Mouse (Mus musculus) mature B cell (primary cell): ENCODE data around the gene Tmem51.

Source experiments
- in situ Hi-C: fragments of 300-500 bp; cut with MboI; formaldehyde crosslinking; loops from 2 replicates; pipeline ENCODE4 v1.14.3; 2019

Gene Tmem51

DNA sequence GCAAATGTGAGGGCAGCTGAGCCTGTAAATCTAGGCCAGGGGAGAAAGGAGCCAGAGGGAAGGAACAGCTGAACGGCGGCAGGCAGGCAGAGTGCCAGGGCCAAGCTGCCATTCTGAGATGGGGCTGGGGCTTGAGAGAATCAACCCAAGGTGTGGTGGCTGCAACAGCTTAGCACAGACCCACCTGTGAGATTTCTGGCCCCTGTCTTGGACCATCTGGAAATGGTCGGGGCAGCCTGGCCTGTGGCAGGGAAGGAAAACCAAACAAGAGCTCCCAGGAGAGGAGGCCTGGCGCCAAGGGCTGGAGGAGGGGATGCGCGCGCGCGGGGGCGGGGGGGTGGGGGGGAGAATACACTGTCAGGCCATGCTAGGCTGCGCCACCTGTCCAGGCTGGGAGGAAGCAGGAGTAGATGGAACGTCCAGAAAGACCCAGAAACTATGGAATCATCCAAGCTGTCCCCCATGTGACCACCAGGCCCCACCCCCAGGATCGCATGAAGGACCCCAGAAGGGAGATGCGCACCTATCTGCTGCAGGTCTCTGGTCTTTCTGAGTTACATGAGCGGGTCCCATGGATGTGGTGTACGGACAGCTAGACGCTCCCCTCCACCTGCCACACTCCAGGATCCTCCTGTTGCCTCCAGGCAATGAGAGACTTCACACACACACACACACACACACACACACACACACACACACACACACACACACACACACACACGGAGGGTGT lies 3.0 kb downstream of the Tmem51 start:
- in situ Hi-C loops, result no loop called here

DNA sequence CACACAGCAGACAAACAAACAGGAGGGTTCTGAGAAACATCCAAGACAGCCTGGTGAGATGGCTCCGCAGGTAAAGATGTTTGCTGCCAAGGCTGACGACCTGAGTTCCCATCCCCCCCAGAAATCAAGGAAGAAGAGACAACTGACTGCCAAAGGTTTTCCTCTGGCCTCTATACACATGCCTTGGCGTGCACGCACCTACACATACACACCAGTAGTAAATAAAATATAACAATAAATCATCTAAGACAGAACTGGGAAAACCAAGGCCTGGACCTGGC lies 3.7 kb downstream of the Tmem51 start:
- in situ Hi-C loops, result no loop called here

DNA sequence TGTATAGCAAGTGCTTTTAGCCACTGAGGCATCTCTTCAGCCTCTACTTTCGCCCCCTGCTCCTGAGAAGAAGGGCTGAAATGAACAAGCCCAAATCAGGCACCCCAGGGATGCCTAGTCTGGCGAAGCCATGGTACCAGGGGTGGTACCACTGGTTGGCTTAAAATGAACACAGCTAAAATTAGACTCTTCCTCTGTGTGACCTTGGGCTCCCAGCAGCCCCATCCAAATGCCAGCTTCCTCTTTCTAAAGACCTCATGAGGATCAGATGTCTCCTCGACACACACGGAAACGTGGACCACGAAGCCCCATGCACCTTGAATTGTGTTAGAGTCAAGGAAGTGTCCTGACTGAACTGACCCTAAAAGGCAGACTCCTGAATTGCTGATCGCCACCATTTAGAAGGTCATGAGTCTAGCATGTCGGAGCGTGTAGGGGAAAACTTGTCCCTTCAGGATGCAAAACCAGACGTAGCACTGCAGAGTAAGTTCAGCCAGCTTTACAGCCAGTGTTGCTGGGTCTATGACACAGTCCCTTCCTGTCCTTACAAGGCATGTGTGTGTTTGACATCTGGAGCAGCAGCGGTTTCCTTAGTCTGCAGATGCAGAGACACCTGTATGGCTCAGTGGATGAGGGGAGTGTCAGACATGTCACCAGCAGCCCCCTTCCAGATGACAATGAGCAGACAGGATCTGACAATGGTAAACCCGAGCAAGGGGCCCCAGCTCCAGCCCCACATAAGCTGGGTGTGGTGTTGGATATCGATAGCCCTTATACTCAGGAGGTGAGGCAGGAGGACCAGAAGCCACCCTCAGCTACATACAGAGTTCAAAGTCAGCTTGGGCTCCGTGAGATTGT lies 4.2 kb downstream of the Tmem51 start:
- in situ Hi-C loops, result no loop called here

DNA sequence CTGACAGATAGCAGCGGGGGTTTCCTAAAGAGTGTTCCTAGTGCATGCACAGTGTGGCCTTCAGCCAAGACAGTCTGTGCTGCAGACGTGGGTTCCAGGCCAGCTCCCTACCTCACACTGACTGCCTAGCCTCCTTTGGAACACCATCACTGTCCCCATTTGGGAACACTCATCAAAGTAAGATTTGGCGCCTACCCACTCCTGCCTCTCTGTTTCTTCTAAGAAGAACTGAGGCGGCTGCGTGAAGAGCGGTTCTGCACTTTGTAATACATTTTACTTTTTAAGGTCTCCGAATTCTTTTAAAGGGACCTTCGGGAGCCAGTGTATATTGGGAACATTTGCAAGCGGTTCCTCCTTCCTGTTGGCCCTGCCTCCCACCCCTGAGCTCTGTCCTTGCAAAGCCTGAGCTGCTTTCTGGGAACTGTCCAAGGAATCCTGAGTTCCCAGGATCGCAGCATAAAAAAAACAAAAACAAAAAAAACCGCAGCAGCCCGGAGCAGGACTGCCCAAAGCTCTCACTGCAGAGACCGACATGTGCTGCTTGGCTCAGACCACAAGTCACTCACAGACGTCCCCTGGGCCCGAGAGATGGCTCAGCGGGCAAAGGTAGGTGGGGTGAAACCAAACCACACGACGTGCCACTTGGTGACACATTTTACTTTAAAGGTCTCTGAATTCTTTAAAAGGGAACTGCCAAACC lies 6.4 kb downstream of the Tmem51 start:
- in situ Hi-C loops, result no loop called here

DNA sequence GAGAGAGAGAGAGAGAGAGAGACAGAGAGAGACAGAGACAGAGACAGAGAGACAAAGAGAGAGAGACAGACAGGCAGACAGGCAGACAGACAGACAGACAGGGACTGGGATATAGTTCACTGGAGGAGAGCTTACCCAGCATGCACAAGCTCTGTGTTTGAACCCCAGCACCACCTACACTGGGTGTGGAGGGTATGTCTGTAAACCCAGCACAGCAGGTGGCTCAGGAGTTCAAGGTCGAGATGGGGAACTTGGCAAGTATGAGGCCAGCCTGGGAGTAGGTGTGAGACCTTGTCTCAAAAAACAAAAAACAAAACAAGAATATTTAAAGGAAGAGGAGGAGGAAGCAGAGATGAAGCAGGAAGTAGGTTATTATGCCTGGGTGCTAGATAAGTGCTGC lies 7.2 kb downstream of the Tmem51 start:
- in situ Hi-C loops, result no loop called here

DNA sequence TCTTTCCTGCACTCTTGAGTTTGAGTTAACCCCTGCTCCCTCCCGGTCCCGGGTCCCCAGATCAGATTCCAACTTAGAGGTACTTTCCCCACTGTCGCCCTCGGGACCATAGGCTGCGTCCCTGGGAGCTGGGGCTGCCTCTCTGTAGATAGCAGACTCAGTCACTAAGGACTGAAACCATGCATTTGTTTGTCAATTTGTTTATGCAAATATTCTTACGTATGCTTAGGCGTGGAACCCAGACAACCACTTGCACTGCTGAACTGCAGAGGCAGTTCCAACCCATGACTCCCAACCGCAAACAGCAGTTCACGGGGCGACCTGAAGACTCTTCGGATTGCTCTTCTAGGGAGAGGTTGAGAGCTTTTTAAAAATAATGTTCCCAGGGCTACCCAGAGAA lies 8.2 kb downstream of the Tmem51 start:
- in situ Hi-C loops, result no loop called here

DNA sequence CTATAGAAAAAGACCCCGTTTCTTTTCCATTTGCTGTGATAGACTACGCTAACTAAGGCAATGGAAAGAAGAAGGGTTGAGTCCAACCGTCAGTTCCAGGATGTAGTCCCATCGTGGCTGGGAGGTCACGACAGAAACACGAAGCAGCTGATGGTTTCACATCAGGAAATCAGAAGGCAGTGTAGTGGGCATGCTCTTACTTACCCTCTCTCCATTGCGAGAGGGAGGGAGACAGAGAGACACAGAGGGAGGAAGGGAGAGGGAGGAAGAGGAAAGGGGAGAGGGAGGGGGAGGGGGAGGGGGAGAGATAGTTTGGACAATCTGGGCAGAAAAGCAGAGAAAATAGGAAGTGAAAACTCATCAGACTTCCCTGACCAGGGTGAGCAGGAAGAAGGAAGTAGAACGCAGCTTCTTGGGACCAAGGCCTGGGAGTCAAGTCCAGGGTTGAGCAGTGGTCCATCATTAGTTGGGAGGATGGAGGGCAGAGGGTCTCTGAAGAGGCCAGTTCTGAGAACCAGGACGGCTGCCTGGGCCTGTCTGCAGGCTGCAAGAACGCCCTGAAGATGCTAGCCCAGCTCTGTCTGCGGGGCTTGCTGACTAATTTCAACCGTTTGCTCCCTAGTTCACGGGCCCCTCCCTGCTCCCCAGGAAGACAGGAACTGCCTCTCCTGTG lies 9.9 kb downstream of the Tmem51 start:
- in situ Hi-C loops, result no loop called here

DNA sequence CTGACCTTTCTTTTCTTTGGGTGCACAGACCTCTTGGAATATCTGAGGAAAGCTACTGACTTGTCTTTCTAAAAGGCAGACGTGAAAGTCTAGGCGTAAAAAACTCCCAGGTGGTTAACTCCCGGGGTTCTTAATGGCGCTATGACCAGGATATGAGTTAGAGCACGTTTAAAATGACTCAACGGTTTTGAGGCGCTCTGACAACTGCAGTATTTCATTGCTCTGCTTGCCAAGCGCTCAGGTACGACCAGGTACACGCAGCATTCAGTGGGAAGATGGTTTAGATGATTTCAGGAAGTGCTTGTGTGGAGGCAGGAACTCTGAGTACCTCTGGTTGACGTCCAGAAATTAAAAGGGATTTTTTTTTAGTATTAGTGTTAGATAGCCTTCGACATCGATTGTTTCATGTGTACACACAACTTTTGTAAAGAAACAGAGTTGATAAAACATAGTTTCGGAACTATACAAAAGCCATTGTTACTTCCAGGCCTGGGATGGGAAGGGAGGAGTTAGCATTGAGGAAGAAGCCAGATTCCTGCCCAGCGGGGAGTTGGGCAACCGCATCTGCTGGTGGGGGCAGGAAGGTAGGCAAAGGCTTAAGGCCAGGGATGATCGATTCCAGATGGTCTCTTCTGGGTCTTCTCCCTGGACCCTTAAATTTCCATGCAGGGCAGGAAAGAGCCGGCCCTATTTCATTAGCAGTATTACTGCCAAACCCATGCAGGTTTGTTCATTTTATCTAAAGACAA lies 12.7 kb downstream of the Tmem51 start:
- in situ Hi-C loops, result no loop called here

DNA sequence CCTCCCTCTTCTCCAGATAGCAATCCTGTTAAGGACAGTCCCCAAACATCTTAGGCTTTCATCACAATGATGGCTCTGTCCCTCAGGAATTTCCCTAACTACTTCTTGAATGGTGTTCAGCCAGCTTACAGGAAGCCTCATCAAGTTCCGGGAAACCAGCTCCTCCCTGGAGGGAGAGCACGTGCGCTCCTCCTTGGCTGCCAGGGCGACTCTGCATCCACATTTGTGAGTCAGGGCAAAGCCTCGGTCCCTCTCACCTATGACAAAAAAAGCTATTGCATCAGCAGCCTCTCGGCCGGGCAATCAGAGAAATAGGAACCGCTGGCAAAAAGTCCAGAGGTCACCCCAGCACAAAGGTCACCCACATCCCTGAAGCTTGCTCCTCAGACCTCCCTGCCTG lies 13.3 kb downstream of the Tmem51 start:
- in situ Hi-C loops, result no loop called here

DNA sequence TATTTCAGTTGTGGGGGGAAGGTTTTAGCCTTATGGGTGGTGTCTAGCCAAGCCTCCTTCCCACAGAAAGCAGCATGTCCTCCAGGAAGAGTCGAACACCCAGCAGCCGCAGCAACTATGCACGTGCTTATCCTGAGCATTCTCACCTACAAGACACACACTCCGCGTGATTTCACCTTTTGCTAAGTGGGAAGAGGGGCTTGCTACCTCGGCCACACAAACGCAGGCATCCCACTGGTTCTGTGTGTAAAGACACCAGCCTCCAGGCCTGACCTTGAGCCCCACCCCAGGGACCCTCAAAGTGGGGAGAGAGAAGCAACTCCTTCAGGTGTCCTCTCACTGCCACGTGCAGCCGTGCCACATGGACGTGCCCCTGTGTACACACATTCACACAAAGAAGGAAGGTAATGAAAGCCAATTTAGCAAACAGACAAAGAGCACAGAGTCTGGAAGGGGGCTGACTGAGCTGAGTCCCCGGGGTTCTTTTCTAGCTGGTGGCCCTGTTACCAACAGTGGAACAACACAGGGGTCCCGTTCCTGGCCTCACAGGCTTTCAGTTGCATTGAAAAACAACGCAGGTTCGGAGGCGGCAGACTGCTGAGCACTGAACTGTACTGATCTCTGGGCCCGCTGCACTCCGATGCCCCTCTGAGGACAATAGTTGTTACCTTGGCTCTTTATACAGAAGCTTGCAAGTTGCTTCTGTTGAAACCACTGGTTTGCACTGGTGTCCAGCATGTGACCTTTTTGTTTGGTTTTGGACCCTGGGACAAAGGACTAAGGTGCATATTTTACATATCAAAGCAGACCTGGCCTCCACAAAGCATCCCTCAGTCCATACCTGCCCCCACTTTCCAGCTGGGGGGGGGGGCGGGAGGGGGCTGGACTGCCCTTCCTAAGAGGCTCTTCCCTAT lies 14.9 kb downstream of the Tmem51 start:
- in situ Hi-C loops, result no loop called here

DNA sequence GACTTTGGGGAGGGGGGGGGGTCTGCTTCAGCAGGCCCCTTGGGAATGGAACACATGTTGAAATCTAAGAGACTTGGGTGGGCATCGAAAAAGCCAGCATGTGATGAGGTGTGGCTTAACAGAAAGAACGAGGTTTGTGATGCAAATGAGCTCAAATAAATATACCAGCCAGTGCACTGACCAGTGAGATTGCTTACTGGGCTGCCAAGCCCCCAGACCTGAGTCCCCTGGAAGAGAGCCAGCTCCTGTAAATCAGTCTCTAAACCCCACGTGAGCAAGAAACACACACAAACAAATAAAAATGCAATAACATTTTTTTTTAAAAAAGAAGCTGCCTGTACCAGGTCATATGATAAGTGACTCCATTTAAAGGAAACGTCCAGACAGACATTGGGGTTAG lies 17.5 kb downstream of the Tmem51 start:
- in situ Hi-C loops, result no loop called here

DNA sequence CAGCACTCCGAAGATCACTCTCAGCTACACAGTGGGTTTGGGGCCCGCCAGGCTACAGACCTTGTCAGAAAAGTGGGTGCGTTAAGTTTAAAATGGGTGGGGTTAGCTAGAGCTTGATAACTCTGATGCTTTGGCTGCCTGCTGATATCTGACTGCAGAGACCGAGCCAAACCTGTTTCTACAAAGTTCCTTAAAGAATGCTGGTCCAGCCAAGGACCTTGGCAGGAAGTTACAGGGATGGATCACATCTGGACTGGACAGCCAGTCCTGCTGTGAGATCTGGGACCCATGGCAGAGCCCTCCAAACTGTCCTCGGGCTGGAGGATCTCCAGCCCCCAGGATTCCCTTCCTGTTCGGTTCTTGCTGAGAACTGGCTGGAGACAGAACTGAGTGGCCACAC lies 18.3 kb downstream of the Tmem51 start:
- in situ Hi-C loops, result no loop called here

DNA sequence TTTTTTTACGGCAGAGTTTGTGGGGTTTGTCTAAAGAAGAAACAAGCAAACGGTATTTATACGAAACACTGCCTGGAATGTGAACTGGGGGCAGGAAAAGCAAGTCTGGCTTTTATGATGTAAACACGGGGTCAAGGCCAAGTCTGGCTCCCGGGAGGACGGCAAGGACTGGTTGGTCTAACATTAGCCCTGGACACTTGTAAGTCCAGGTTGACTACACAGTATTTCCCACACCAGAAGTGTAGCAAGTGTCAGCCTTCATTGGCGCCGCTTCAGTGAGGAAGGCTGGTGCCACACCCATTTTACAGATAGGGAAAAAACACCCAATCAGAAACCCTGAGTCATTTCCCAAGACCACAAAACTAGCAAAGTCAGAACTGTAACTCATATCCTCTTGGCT lies 18.8 kb downstream of the Tmem51 start:
- in situ Hi-C loops, result no loop called here

DNA sequence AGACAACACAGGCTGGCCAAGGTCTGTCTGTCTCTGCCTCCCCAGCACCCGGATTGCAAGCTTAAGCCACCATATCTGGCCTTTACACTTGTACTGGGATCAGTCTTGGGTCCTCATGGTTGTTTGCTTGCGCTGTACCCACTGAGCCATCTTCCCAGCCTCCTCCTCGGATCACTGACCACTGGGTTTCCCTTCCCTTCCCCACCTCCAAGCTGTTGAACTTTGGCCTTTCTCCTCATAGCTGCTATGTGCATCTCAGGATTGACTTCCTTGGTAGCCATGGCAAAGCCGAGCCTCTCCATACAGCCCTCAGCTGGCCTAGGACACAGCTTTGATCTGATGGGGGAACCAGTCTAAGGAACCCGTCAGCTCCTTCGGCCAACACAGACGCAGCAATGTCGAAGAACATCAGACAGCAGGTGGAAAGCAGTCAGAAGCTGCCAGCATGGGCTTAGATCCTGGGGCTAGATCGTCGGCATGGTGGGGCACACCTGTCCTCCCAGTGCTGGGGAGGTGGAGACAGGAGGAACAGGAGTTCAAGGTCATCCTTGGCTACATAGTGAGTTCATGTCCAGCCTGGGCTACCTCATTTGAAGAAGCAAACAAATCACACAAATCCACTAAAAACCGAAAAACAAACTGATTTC lies 19.4 kb downstream of the Tmem51 start:
- in situ Hi-C loops, result no loop called here

DNA sequence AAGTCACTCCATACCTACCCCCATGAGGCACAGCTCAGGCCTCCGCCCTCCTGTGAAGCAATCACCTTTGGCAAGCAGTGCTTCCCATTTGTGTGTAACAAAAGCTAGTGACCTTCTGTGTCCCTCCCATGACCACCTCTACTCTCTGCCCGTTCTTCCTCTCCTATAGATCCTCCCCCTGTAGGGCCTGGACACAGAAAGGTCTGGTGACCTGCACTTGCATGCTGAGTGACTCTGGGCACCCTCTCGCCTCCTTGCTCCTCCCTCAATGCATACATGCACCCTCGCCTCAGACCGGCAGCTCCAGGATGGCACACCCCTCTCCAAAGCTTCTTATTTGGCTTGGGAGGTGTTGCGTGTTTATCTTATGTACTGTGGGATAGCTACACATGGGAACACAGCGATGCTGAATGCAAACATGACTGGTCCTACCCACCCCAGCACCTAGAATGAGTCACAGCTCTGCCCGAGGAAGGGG lies 21.0 kb downstream of the Tmem51 start:
- in situ Hi-C loops, result no loop called here

DNA sequence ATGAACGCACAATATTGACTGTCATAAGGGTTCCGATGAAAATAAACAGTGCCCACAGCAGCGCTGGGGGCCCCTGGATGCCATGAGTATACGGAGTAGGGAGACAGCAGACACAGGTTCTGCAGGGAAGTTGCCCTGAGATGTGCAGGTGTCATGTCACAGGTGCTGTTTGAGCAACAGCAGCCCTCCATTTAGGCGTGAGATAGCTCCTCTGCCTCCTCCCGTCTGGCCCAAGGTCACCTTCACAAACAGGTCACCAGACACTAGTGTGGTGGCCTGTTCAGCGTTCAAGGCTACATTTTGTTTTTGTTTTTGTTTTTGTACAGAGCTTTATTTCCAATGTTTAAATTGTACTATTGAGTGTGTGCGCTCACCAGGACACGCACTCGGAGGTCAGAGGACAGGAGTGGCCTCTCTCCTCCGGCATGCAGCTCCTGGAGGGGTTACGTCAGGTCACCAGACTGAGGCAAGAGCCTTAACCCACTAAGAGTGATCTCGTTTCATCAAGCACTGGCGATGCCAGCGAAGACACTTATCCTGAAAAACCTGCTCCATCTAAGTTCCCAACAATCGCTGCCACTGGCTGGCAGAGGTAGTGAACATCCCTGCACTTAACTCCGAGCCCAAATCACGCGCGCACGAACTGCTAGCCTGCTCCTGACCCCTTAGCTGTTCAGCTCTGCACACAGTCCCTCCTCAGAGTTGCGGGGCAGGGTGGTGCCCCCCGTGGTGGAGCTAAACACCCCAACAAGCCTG lies 22.4 kb downstream of the Tmem51 start:
- in situ Hi-C loops, result no loop called here

DNA sequence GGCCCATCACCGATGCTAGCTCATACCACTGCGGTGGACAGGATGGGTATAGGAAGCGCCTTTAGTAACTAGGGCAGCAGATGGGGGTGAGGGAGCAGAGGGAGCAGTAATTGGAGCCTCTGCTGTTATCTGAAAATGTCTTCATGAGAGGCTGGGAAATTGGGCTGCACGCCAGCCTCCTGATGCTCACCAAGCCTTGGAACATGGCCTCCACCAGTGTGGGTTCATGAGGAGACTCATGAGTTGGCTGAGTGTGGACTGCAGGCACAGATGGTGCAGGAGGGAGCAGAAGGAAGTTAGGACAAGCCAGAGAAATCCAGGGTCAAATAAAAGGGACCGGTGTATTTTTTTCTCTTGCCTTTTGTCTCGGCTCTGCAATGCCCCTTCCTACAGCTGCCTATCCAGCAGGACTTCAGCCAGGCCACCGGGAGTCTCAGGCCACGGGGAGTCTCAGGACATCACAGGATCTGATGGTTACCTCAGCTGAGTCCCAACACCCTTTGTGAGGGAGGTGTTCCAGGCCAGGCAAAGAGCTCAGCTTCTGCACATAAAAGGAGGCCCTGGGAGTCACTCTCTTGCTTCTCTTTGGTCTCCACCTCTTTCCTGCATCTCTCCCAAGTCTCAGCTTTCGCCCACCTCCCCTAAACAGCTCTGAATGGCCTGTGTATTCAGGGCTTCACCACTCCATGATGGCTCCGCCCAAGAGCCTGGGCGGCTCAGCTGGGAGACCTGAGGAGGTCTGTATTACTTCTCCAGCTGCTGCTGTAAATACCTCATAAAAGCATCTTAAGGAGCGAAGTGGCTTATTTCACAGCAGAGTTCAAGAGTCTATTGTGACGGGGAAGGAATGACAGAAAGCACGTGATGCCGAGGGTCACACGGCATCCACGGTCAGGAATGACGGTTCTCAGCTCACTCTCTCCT lies 23.4 kb downstream of the Tmem51 start:
- in situ Hi-C loops, result no loop called here

DNA sequence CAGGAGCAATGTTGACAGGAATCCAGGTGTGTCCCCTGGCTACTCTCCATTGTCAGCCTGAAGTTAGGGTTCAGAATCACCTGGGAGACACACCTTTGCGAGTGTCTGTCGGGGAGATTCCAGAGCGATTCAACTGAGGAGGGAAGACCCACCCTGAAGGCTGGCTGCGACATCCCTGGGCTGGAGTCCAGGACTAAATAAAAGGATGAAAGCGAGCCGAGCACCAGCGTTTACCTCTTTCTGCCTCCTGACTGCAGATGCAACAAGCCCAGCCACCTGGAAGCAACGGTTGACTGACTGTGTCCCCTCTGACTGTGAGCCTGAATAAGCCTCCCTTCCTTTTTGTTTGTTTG lies 24.3 kb downstream of the Tmem51 start:
- in situ Hi-C loops, result no loop called here
